Mouse (Mus musculus) kidney, postnatal 0 days (tissue): Measurements from ENCODE around the gene Gm45713. TPM values are rescaled to one million over a fixed set of nuclear protein-coding genes. Genes with fewer than 3 reads are reported as not detected.
A peak's percentile ranks its signal among the peaks of the same experiment; 100 is the strongest.

Experiments
- ATAC-seq: fragments of 200-750 bp; cut with Nextera tagmentation; replicated peaks from 2 replicates; pipeline ENCODE4 v1.8.0; 2017; ENCODE audit warnings: low read depth, moderate number of reproducible peaks, moderate TSS enrichment, moderate library complexity; ENCODE audit not compliant: low FRiP score
- DNase-seq: peaks from one replicate; pipeline ENCODE4 v3.0.0-alpha.2; 2016; ENCODE audit warnings: low spot score
- H3K27ac ChIP-seq: fragments of 300-500 bp; sonication (generic); 2 replicates; pipeline ENCODE4 v1.5.1; 2014; ENCODE audit warnings: mild to moderate bottlenecking
- H3K27me3 ChIP-seq: fragments of 300-500 bp; sonication (generic); 2 replicates; pipeline ENCODE4 v1.6.1; 2014; ENCODE audit warnings: low read length, mixed read lengths; ENCODE audit not compliant: insufficient read depth
- H3K36me3 ChIP-seq: fragments of 300-500 bp; sonication (generic); 2 replicates; pipeline ENCODE4 v1.6.1; 2014; ENCODE audit warnings: low read length, mixed read lengths; ENCODE audit not compliant: insufficient read depth
- H3K4me1 ChIP-seq: fragments of 300-500 bp; sonication (generic); replicated peaks from 2 replicates; pipeline ENCODE4 v1.6.1; 2014; ENCODE audit warnings: antibody characterized with exemption, low read length, mixed read lengths; ENCODE audit not compliant: insufficient read depth
- H3K4me2 ChIP-seq: fragments of 300-500 bp; sonication (generic); 2 replicates; pipeline ENCODE4 v1.6.1; 2014; ENCODE audit warnings: mild to moderate bottlenecking, low read length, moderate library complexity, mixed read lengths
- H3K4me3 ChIP-seq: fragments of 300-500 bp; sonication (generic); replicated peaks from 2 replicates; pipeline ENCODE4 v1.5.1; 2014; ENCODE audit warnings: low read depth, low read length
- H3K9ac ChIP-seq: fragments of 300-500 bp; sonication (generic); 2 replicates; pipeline ENCODE4 v1.6.1; 2014; ENCODE audit warnings: low read depth, low read length
- H3K9me3 ChIP-seq: fragments of 300-500 bp; sonication (generic); replicated peaks from 2 replicates; pipeline ENCODE4 v1.6.1; 2016; ENCODE audit warnings: low read length, inconsistent platforms, mixed read lengths
- CTCF ChIP-seq: IDR thresholded peaks from 2 replicates; pipeline ENCODE4 v1.5.1; 2016; ENCODE audit warnings: antibody characterized with exemption, low read depth, mild to moderate bottlenecking, moderate library complexity
- WGBS: fragments of 180-500 bp; shearing (Covaris S2); extraction: QIAGEN DNeasy Blood & Tissue Kit; methylation state at CpG from one replicate; pipeline ENCODE4 v1.1.7; 2014; 5-methylcytosine and 5-hydroxymethylcytosine counted together
- polyA plus RNA-seq: library from polyadenylated mRNA; unstranded; fragments of >200 nt; fragmentation: Nextera tagmentation; extraction: Ambion mirVana; gene quantifications from 2 replicates; pipeline ENCODE4 v1.2.1, GENCODE M21; 2015

The Gm45713 gene
- polyA plus RNA-seq, 1 experiment from 2014 or later = 1.3 TPM

DNA sequence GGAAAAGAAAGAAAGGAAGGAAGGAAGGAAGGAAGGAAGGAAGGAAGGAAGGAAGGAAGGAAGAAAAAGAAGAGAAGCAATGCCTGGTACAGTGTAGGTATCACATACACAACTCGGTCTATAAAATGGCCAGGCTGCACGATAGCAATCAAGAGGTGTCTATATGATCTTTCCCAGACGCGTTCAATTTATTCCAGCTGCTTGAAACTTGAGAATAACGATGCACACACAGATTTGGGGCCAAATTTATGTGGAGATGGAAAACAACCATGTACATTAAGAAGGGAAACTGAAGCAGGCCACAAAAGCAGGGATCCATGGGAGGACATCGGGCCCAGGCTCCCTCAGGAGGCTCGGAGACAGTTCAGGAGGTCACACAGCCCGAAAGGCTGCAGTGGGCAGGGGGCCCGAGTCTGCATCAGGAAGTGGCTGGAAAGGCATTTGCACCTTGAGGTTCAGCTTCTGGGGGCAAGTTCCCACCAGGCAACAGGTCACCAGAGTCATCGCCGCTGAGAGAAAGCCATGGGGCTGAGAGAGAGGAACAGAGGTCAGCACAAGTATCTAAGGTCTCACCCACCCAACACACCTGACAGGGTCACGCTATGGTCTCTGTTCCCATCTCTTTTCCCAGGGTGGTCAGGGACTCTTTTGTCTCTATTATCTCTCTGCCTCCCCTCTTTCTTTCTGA is 43.1 kb downstream of the Gm45713 start:
- Histone ChIP-seq H3K4me3 (no peak overlapping the region), H3K4me1 (0 out of 2 replicates have a peak, but pooled peaks cover 9% of the 10 kb centered on the region), H3K27ac (peak overlapping the region; percentile 57), H3K9ac (no peak overlapping the region), H3K36me3 (peaks cover under 1% of the 10 kb centered on the region; the same call in 1 of the 2 replicates), H3K4me2 (no peak overlapping the region), H3K27me3 (no peaks in the 10 kb centered on the region), H3K9me3 (no peaks in the 10 kb centered on the region)
- DNase-seq (no peak), ATAC-seq (no peak)
- TF ChIP-seq CTCF = no peak
- 31% methylated on average over 12 of the region's 12 CpGs for WGBS

DNA sequence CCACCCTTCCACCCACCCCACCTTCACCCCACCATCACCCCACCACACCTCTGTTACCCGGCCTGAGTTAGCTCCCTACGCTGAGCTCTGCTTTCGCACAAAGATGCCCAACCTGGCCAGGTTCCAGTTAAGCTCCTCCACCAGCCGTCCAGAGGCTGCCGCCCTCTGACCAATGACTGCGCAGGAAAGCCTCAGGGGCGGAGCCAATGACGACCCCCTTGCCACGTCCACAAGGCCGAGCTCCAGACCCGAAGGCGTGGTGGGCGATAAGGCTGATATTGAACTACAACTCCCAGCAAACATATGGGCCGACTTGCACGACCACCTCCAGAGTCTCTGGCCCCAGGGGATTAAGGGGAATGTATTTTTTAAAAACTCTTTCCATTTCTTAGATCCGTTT is 44.0 kb downstream of the Gm45713 start, which contains the start of gene Rcn3:
Gene Rcn3, minus strand, starts transcription at position 174 of the 400 bp plus-strand sequence.
- Histone ChIP-seq H3K9me3 (no peaks in the 10 kb centered on the region), H3K27me3 (no peaks in the 10 kb centered on the region), H3K27ac (peak within 1 kb of the TSS; percentile 84), H3K4me2 (peak within 1 kb of the TSS; percentile 71), H3K9ac (peak within 1 kb of the TSS; percentile 74), H3K36me3 (peaks cover 9% of the 10 kb centered on the region; the same call in 1 of the 2 replicates), H3K4me3 (peak within 1 kb of the TSS; percentile 51), H3K4me1 (0 out of 2 replicates have a peak, but pooled peaks cover 9% of the 10 kb centered on the region)
- no peak for TF ChIP-seq CTCF
- WGBS = under 1% methylated on average over 16 of the region's 16 CpGs
- DNase-seq = peak; percentile 99
- peak; percentile 86 for ATAC-seq

DNA sequence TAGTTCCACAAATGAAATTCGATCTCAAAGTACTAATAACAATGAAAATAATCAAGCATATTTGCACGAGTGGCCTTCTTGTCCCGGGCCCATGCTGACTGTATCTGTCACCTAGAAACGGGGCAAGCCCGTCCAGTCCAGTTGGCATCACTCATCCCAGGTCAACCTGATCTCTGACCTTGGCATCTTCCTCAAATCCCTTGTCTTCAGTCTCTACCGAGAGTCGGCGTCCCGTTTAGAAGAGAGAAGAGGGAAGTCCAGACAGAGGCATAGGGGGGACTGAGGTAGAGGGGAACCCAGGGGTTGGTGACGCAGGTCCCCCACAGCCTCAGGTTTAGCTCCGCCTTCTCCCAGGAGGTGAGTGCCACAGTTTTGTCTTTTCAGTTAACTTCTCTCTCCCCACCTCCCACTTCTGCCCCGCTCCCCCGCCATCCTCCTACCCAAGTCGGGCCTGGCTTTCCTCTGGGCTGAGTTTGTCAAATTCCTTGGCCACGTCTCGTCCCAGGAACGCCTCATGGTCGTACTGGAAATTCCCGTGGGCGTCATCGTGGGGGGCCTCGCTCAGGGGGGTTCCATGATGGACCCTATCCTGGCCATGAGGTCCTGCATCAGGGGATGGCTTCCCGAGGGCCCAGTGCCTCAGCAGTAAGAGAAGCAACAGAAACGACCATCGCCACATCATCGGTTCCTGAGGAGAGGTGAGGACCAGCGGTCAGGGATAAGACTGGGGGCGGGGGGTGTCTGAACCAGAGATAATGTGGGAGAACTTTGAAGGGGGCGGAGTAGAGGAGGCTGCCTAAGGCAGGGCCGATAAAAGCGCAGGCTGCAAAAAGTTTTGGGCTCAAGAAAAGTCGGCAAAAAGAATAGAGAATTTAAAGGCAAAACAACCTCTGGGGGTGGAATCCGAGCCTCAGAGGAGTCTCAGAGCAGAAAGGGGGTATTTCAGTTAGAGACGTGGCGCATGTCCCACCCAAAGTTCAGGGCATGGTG is 44.7 kb downstream of the Gm45713 start:
- Histone ChIP-seq H3K4me1 (0 out of 2 replicates have a peak, but pooled peaks cover 9% of the 10 kb centered on the region), H3K36me3 (peaks cover 13% of the 10 kb centered on the region), H3K4me2 (peak overlapping the region; percentile 71), H3K27ac (peak overlapping the region; percentile 84), H3K27me3 (no peaks in the 10 kb centered on the region), H3K9me3 (no peaks in the 10 kb centered on the region), H3K4me3 (peak overlapping the region; percentile 51), H3K9ac (peak overlapping the region; percentile 74)
- DNase-seq (peak; percentile 80), ATAC-seq (peak; percentile 66; the same call in 1 of the 2 replicates)
- WGBS = 8% methylated on average over 35 of the region's 35 CpGs
- TF ChIP-seq CTCF = no peak

- Histone ChIP-seq H3K27me3 (no peaks in the 10 kb centered on the region), H3K4me3 (peak overlapping the region; percentile 51), H3K4me1 (0 out of 2 replicates have a peak, but pooled peaks cover 9% of the 10 kb centered on the region), H3K4me2 (peak overlapping the region; percentile 71), H3K9ac (no peak overlapping the region; the same call in 1 of the 2 replicates), H3K27ac (peak overlapping the region; percentile 84; the same call in 1 of the 2 replicates), H3K9me3 (no peaks in the 10 kb centered on the region), H3K36me3 (peaks cover 18% of the 10 kb centered on the region)
- 74% methylated on average over 13 of the region's 13 CpGs for WGBS
- no peak for TF ChIP-seq CTCF
- no peak for DNase-seq
- no peak for ATAC-seq
These were observed 45.6 kb downstream of the Gm45713 start for GRCm38 (mm10) chr7:45090251-45090977.

GRCm38 (mm10) chr7:45088597-45088996 is 47.4 kb downstream of the Gm45713 start:
- Histone ChIP-seq H3K4me3 (no peak overlapping the region), H3K36me3 (peaks cover 25% of the 10 kb centered on the region), H3K4me1 (no peaks in the 10 kb centered on the region), H3K27ac (no peak overlapping the region), H3K9ac (no peak overlapping the region), H3K27me3 (no peaks in the 10 kb centered on the region), H3K9me3 (no peaks in the 10 kb centered on the region), H3K4me2 (no peak overlapping the region)
- 94% methylated on average over 17 of the region's 17 CpGs for WGBS
- DNase-seq (no peak), ATAC-seq (no peak)
- no peak for TF ChIP-seq CTCF
